Mouse (Mus musculus): ENCODE results near the gene Nr5a2. TPM values are rescaled to one million over a fixed set of nuclear protein-coding genes. Genes with fewer than 3 reads are reported as not detected.

Nr5a2 gene
- total and polyA plus RNA-seq, 3 experiments, result 0.16 TPM; not detected in 2

GRCm38 (mm10) chr1:136920089-136920488, 40.2 kb downstream of the Nr5a2 start:
- no peak overlapping the region for H3K4me3 ChIP-seq (ENCODE audit: low read depth, low read length)
- ATAC-seq (ENCODE audit: extremely low read depth, insufficient number of reproducible peaks, low FRiP score, poor library complexity, severe bottlenecking) (no peak), DNase-seq (ENCODE audit: low spot score) (no peak)
- TF ChIP-seq POLR2AphosphoS5 (IDR thresholded peaks at IDR 0.05; ENCODE audit: insufficient replicate concordance, low read depth, low read length), result no peak
- TF ChIP-seq GATA2 (IDR thresholded peaks at IDR 0.05; ENCODE audit: borderline replicate concordance, low read depth, low read length), result no peak
- no peak for TF ChIP-seq TAL1 (conservative IDR thresholded peaks at IDR 0.05; ENCODE audit: low read depth, low read length)
- no peak for TF ChIP-seq GATA1 (IDR thresholded peaks at IDR 0.05; ENCODE audit: borderline replicate concordance, low read length)
- TF ChIP-seq CTCF (IDR thresholded peaks at IDR 0.05; ENCODE audit: low read depth, low read length), result no peak
- peaks cover 42% of the 10 kb centered on the region for H3K9me3 ChIP-seq (replicated peaks)
- H3K4me1 ChIP-seq (ENCODE audit: insufficient read depth, low read depth, low read length), result no peaks in the 10 kb centered on the region
- no peaks in the 10 kb centered on the region for H3K27me3 ChIP-seq (ENCODE audit: insufficient read depth, low read length)
- H3K36me3 ChIP-seq (replicated peaks), result no peaks in the 10 kb centered on the region

- H3K4me1 ChIP-seq (ENCODE audit: insufficient read depth, low read depth, low read length), result no peaks in the 10 kb centered on the region
- no peaks in the 10 kb centered on the region for H3K27me3 ChIP-seq (ENCODE audit: insufficient read depth, low read length)
- H3K4me3 ChIP-seq (ENCODE audit: low read depth, low read length), result no peak overlapping the region
- no peaks in the 10 kb centered on the region for H3K36me3 ChIP-seq (replicated peaks)
- DNase-seq (ENCODE audit: low spot score), result no peak
- peaks cover 32% of the 10 kb centered on the region for H3K9me3 ChIP-seq (replicated peaks)
- ATAC-seq (ENCODE audit: extremely low read depth, insufficient number of reproducible peaks, low FRiP score, poor library complexity, severe bottlenecking), result no peak
- TF ChIP-seq TAL1 (conservative IDR thresholded peaks at IDR 0.05; ENCODE audit: low read depth, low read length) (no peak), GATA2 (IDR thresholded peaks at IDR 0.05; ENCODE audit: borderline replicate concordance, low read depth, low read length) (no peak), POLR2AphosphoS5 (IDR thresholded peaks at IDR 0.05; ENCODE audit: insufficient replicate concordance, low read depth, low read length) (no peak), GATA1 (IDR thresholded peaks at IDR 0.05; ENCODE audit: borderline replicate concordance, low read length) (no peak), CTCF (IDR thresholded peaks at IDR 0.05; ENCODE audit: low read depth, low read length) (no peak)
Observed at GRCm38 (mm10) chr1:136918791-136919190, 41.5 kb downstream of the Nr5a2 start.

- Histone ChIP-seq H3K4me1 (ENCODE audit: insufficient read depth, low read depth, low read length) (no peaks in the 10 kb centered on the region), H3K9me3 (replicated peaks) (peaks cover 25% of the 10 kb centered on the region), H3K4me3 (ENCODE audit: low read depth, low read length) (no peak overlapping the region), H3K27me3 (ENCODE audit: insufficient read depth, low read length) (no peaks in the 10 kb centered on the region), H3K36me3 (replicated peaks) (no peaks in the 10 kb centered on the region)
- no peak for TF ChIP-seq GATA2 (IDR thresholded peaks at IDR 0.05; ENCODE audit: borderline replicate concordance, low read depth, low read length)
- TF ChIP-seq CTCF (IDR thresholded peaks at IDR 0.05; ENCODE audit: low read depth, low read length), result no peak
- TF ChIP-seq GATA1 (IDR thresholded peaks at IDR 0.05; ENCODE audit: borderline replicate concordance, low read length), result no peak
- no peak for TF ChIP-seq TAL1 (conservative IDR thresholded peaks at IDR 0.05; ENCODE audit: low read depth, low read length)
- no peak for TF ChIP-seq POLR2AphosphoS5 (IDR thresholded peaks at IDR 0.05; ENCODE audit: insufficient replicate concordance, low read depth, low read length)
- DNase-seq (ENCODE audit: low spot score) (no peak), ATAC-seq (ENCODE audit: extremely low read depth, insufficient number of reproducible peaks, low FRiP score, poor library complexity, severe bottlenecking) (no peak)
Observed at GRCm38 (mm10) chr1:136915438-136915837, 44.8 kb downstream of the Nr5a2 start.

- no peak overlapping the region for H3K4me3 ChIP-seq (ENCODE audit: low read depth, low read length)
- ATAC-seq (ENCODE audit: extremely low read depth, insufficient number of reproducible peaks, low FRiP score, poor library complexity, severe bottlenecking), result no peak
- TF ChIP-seq POLR2AphosphoS5 (IDR thresholded peaks at IDR 0.05; ENCODE audit: insufficient replicate concordance, low read depth, low read length) (no peak), GATA1 (IDR thresholded peaks at IDR 0.05; ENCODE audit: borderline replicate concordance, low read length) (no peak), GATA2 (IDR thresholded peaks at IDR 0.05; ENCODE audit: borderline replicate concordance, low read depth, low read length) (no peak), TAL1 (conservative IDR thresholded peaks at IDR 0.05; ENCODE audit: low read depth, low read length) (no peak), CTCF (IDR thresholded peaks at IDR 0.05; ENCODE audit: low read depth, low read length) (no peak)
- H3K36me3 ChIP-seq (replicated peaks), result no peaks in the 10 kb centered on the region
- DNase-seq (ENCODE audit: low spot score), result no peak
- peaks cover 31% of the 10 kb centered on the region for H3K9me3 ChIP-seq (replicated peaks)
- H3K4me1 ChIP-seq (ENCODE audit: insufficient read depth, low read depth, low read length), result no peaks in the 10 kb centered on the region
- H3K27me3 ChIP-seq (ENCODE audit: insufficient read depth, low read length), result no peaks in the 10 kb centered on the region
Observed at GRCm38 (mm10) chr1:136911996-136912395, 48.3 kb downstream of the Nr5a2 start.

- DNase-seq (ENCODE audit: low spot score) (no peak), ATAC-seq (ENCODE audit: extremely low read depth, insufficient number of reproducible peaks, low FRiP score, poor library complexity, severe bottlenecking) (no peak)
- no peaks in the 10 kb centered on the region for H3K36me3 ChIP-seq (replicated peaks)
- H3K4me3 ChIP-seq (ENCODE audit: low read depth, low read length), result no peak overlapping the region
- H3K27me3 ChIP-seq (ENCODE audit: insufficient read depth, low read length), result no peaks in the 10 kb centered on the region
- no peaks in the 10 kb centered on the region for H3K4me1 ChIP-seq (ENCODE audit: insufficient read depth, low read depth, low read length)
- H3K9me3 ChIP-seq (replicated peaks), result peaks cover 29% of the 10 kb centered on the region
- no peak for TF ChIP-seq GATA1 (IDR thresholded peaks at IDR 0.05; ENCODE audit: borderline replicate concordance, low read length)
- no peak for TF ChIP-seq POLR2AphosphoS5 (IDR thresholded peaks at IDR 0.05; ENCODE audit: insufficient replicate concordance, low read depth, low read length)
- no peak for TF ChIP-seq GATA2 (IDR thresholded peaks at IDR 0.05; ENCODE audit: borderline replicate concordance, low read depth, low read length)
- TF ChIP-seq TAL1 (conservative IDR thresholded peaks at IDR 0.05; ENCODE audit: low read depth, low read length), result no peak
- no peak for TF ChIP-seq CTCF (IDR thresholded peaks at IDR 0.05; ENCODE audit: low read depth, low read length)
Observed at GRCm38 (mm10) chr1:136911594-136911860, 48.7 kb downstream of the Nr5a2 start.

GRCm38 (mm10) chr1:136910741-136911593, 49.3 kb downstream of the Nr5a2 start:
- Histone ChIP-seq H3K27me3 (ENCODE audit: insufficient read depth, low read length) (no peaks in the 10 kb centered on the region), H3K9me3 (replicated peaks) (peaks cover 32% of the 10 kb centered on the region), H3K4me1 (ENCODE audit: insufficient read depth, low read depth, low read length) (no peaks in the 10 kb centered on the region), H3K4me3 (ENCODE audit: low read depth, low read length) (no peak overlapping the region), H3K36me3 (replicated peaks) (no peaks in the 10 kb centered on the region)
- no peak for TF ChIP-seq POLR2AphosphoS5 (IDR thresholded peaks at IDR 0.05; ENCODE audit: insufficient replicate concordance, low read depth, low read length)
- TF ChIP-seq CTCF (IDR thresholded peaks at IDR 0.05; ENCODE audit: low read depth, low read length), result no peak
- TF ChIP-seq GATA2 (IDR thresholded peaks at IDR 0.05; ENCODE audit: borderline replicate concordance, low read depth, low read length), result no peak
- no peak for TF ChIP-seq GATA1 (IDR thresholded peaks at IDR 0.05; ENCODE audit: borderline replicate concordance, low read length)
- TF ChIP-seq TAL1 (conservative IDR thresholded peaks at IDR 0.05; ENCODE audit: low read depth, low read length), result no peak
- ATAC-seq (ENCODE audit: extremely low read depth, insufficient number of reproducible peaks, low FRiP score, poor library complexity, severe bottlenecking) (no peak), DNase-seq (ENCODE audit: low spot score) (no peak)
